Mouse (Mus musculus) thymus, adult 2 months (tissue): ENCODE measurements around the gene Cfap69. TPM values are rescaled to one million over a fixed set of nuclear protein-coding genes. Genes with fewer than 3 reads are reported as not detected.

Experiments
- DNase-seq: peaks from one replicate; pipeline ENCODE4 v3.0.0; 2021
- H3K27ac ChIP-seq: fragments of 200-500 bp; 2 replicates; pipeline ENCODE4 v1.5.1; 2012; ENCODE audit warnings: low read length, control low read depth; ENCODE audit not compliant: control insufficient read depth, insufficient read depth
- H3K27me3 ChIP-seq: fragments of 200-500 bp; 2 replicates; pipeline ENCODE4 v1.6.1; 2012; ENCODE audit warnings: mild to moderate bottlenecking, low read length, moderate library complexity, mixed read lengths; ENCODE audit not compliant: control insufficient read depth, insufficient read depth
- H3K36me3 ChIP-seq: fragments of 200-500 bp; 2 replicates; pipeline ENCODE4 v1.6.1; 2012; ENCODE audit warnings: mild to moderate bottlenecking, low read length, moderate library complexity; ENCODE audit not compliant: control insufficient read depth, insufficient read depth
- H3K4me1 ChIP-seq: fragments of 200-500 bp; replicated peaks from 2 replicates; pipeline ENCODE4 v1.6.1; 2012; ENCODE audit warnings: low read length; ENCODE audit not compliant: control insufficient read depth, insufficient read depth
- H3K4me3 ChIP-seq: fragments of 200-500 bp; 2 replicates; pipeline ENCODE4 v1.5.1; 2012; ENCODE audit warnings: mild to moderate bottlenecking, low read length, control low read depth, moderate library complexity; ENCODE audit not compliant: control insufficient read depth, insufficient read depth
- CTCF ChIP-seq: fragments of 200-500 bp; IDR thresholded peaks from 2 replicates; pipeline ENCODE4 v1.5.1; 2012; ENCODE audit warnings: mild to moderate bottlenecking, control low read depth, low read length, moderate library complexity, borderline replicate concordance; ENCODE audit not compliant: control insufficient read depth, poor library complexity, insufficient read depth; ENCODE audit errors: extremely low read depth
- POLR2A ChIP-seq: fragments of 200-500 bp; IDR thresholded peaks from 2 replicates; pipeline ENCODE4 v1.6.1; 2012; ENCODE audit warnings: mild to moderate bottlenecking, low read length, control low read depth, moderate library complexity; ENCODE audit not compliant: control insufficient read depth, poor library complexity, insufficient read depth; ENCODE audit errors: extremely low read depth
- WGBS: fragments of 180-500 bp; shearing (Covaris S2); methylation state at CpG from one replicate; pipeline ENCODE4 v1.1.7; 2018; 5-methylcytosine and 5-hydroxymethylcytosine counted together
- polyA plus RNA-seq: library from polyadenylated mRNA; depleted of rRNA; stranded (reverse); fragments of >200 nt; gene quantifications from 2 replicates; pipeline ENCODE4 v1.2.3, GENCODE M21; 2012

The Cfap69 gene
- polyA plus RNA-seq, 1 experiment: 0.34 TPM

GRCm38 (mm10) chr5:5663057-5663456 lies 982 bp downstream of the Cfap69 start:
- no peak for TF ChIP-seq POLR2A
- no peak for TF ChIP-seq CTCF

GRCm38 (mm10) chr5:5658680-5659079 lies 5.4 kb downstream of the Cfap69 start:
- DNase-seq: no peak
- 4% methylated on average over 2 of the region's 2 CpGs for WGBS
- Histone ChIP-seq H3K4me1 (no peaks in the 10 kb centered on the region), H3K27me3 (no peaks in the 10 kb centered on the region; the same call in 1 of the 2 replicates), H3K4me3 (no peak overlapping the region), H3K27ac (no peak overlapping the region), H3K36me3 (no peaks in the 10 kb centered on the region)
- TF ChIP-seq CTCF (no peak), POLR2A (no peak)

More at GRCm38 (mm10) chr5:5663057-5663456, 982 bp downstream of the Cfap69 start:
- Histone ChIP-seq H3K4me3 (no peak overlapping the region), H3K4me1 (no peaks in the 10 kb centered on the region), H3K27ac (no peak overlapping the region), H3K27me3 (no peaks in the 10 kb centered on the region; the same call in 1 of the 2 replicates), H3K36me3 (no peaks in the 10 kb centered on the region)
- no peak for DNase-seq
- WGBS: 61% methylated on average over 6 of the region's 6 CpGs

GRCm38 (mm10) chr5:5657932-5658331 lies 6.1 kb downstream of the Cfap69 start:
- Histone ChIP-seq H3K27ac (no peak overlapping the region), H3K27me3 (no peaks in the 10 kb centered on the region), H3K4me3 (no peak overlapping the region), H3K36me3 (no peaks in the 10 kb centered on the region), H3K4me1 (no peaks in the 10 kb centered on the region)
- TF ChIP-seq CTCF (no peak), POLR2A (no peak)
- 88% methylated on average over 2 of the region's 2 CpGs for WGBS
- DNase-seq: no peak

GRCm38 (mm10) chr5:5648817-5649569 lies 15.0 kb downstream of the Cfap69 start:
- no peaks in the 10 kb centered on the region for H3K27me3 ChIP-seq
- TF ChIP-seq POLR2A: no peak
- TF ChIP-seq CTCF: no peak
- no peak for DNase-seq
- H3K4me1 ChIP-seq: no peaks in the 10 kb centered on the region
- no peaks in the 10 kb centered on the region for H3K36me3 ChIP-seq
- WGBS: 66% methylated on average over 6 of the region's 6 CpGs
- no peak overlapping the region for H3K27ac ChIP-seq
- no peak overlapping the region for H3K4me3 ChIP-seq

- no peak overlapping the region for H3K27ac ChIP-seq
- no peaks in the 10 kb centered on the region for H3K36me3 ChIP-seq
- WGBS: 7% methylated on average over 1 of the region's 1 CpGs
- H3K27me3 ChIP-seq: no peaks in the 10 kb centered on the region
- TF ChIP-seq POLR2A: no peak
- no peak for TF ChIP-seq CTCF
- no peak overlapping the region for H3K4me3 ChIP-seq
- no peak for DNase-seq
- H3K4me1 ChIP-seq: no peaks in the 10 kb centered on the region
Observed at GRCm38 (mm10) chr5:5646173-5646572, 17.9 kb downstream of the Cfap69 start.

GRCm38 (mm10) chr5:5638496-5638895 lies 25.5 kb downstream of the Cfap69 start:
- no peaks in the 10 kb centered on the region for H3K36me3 ChIP-seq
- H3K4me1 ChIP-seq: no peaks in the 10 kb centered on the region
- 66% methylated on average over 2 of the region's 2 CpGs for WGBS
- TF ChIP-seq CTCF: no peak
- no peak for TF ChIP-seq POLR2A
- no peak overlapping the region for H3K27ac ChIP-seq
- no peak overlapping the region for H3K4me3 ChIP-seq
- H3K27me3 ChIP-seq: no peaks in the 10 kb centered on the region
- no peak for DNase-seq
